Mouse (Mus musculus) MEL (cell line): Measurements from ENCODE around the gene Dusp8. TPM values are rescaled to one million over a fixed set of nuclear protein-coding genes. Genes with fewer than 3 reads are reported as not detected.

Experiments used
- DNase-seq: peaks from one replicate; pipeline ENCODE4 v3.0.0; 2011; ENCODE audit warnings: low read depth, low spot score
- H3K27ac ChIP-seq: 2 replicates; pipeline ENCODE4 v1.5.1; 2012; ENCODE audit warnings: low read depth, mild to moderate bottlenecking, control low read depth, low read length, moderate library complexity; ENCODE audit not compliant: control insufficient read depth
- H3K27me3 ChIP-seq, 2 experiments: fragments of 150-350 bp in 1 of 2; sonication (generic) in 1 of 2; 2 replicates each; pipeline ENCODE4 v1.6.1; 2012; ENCODE audit warnings: low read length in 2 of 2, mild to moderate bottlenecking in 2 of 2, improper control_type of control experiment in 1 of 2, moderate library complexity in 1 of 2; ENCODE audit not compliant: insufficient read depth in 2 of 2, control insufficient read depth in 1 of 2
- H3K36me3 ChIP-seq, 2 experiments: 2 replicates each; pipeline ENCODE4 v1.6.1; 2012 to 2014; ENCODE audit warnings: low read length in 2 of 2, improper control_type of control experiment in 1 of 2, inconsistent platforms in 1 of 2, mild to moderate bottlenecking in 1 of 2; ENCODE audit not compliant: insufficient read depth in 2 of 2, control insufficient read depth in 1 of 2
- H3K4me1 ChIP-seq, 2 experiments: fragments of 150-350 bp in 1 of 2; sonication (generic) in 1 of 2; 2 replicates each; pipeline ENCODE4 v1.6.1; 2012; ENCODE audit warnings: low read length in 2 of 2, improper control_type of control experiment in 1 of 2, mild to moderate bottlenecking in 1 of 2; ENCODE audit not compliant: insufficient read depth in 2 of 2, control insufficient read depth in 1 of 2
- H3K4me3 ChIP-seq, 2 experiments: fragments of 150-350 bp in 1 of 2; sonication (generic) in 1 of 2; 2 replicates each; pipeline ENCODE4 v1.5.1; 2012; ENCODE audit warnings: low read depth in 2 of 2, low read length in 2 of 2, mild to moderate bottlenecking in 2 of 2, moderate library complexity in 2 of 2, control low read depth in 1 of 2, improper control_type of control experiment in 1 of 2; ENCODE audit not compliant: control insufficient read depth in 1 of 2, insufficient read depth in 1 of 2
- H3K79me2 ChIP-seq: 2 replicates; pipeline ENCODE4 v1.6.1; 2012; ENCODE audit warnings: mild to moderate bottlenecking, low read length, moderate library complexity; ENCODE audit not compliant: control insufficient read depth, poor library complexity, insufficient read depth
- H3K9ac ChIP-seq: 2 replicates; pipeline ENCODE4 v1.6.1; 2012; ENCODE audit warnings: low read depth, mild to moderate bottlenecking, control low read depth, low read length, moderate library complexity; ENCODE audit not compliant: control insufficient read depth, poor library complexity, severe bottlenecking
- H3K9me3 ChIP-seq: fragments of 150-350 bp; sonication (generic); replicated peaks from 2 replicates; pipeline ENCODE4 v1.6.1; 2012; ENCODE audit warnings: mild to moderate bottlenecking, low read length, improper control_type of control experiment, moderate library complexity; ENCODE audit not compliant: insufficient read depth
- BHLHE40 ChIP-seq: IDR thresholded peaks from 2 replicates; pipeline ENCODE4 v1.6.1; 2012; ENCODE audit warnings: low read depth, mild to moderate bottlenecking, inconsistent platforms, low read length, improper control_type of control experiment, borderline replicate concordance
- CHD1 ChIP-seq: IDR thresholded peaks from 2 replicates; pipeline ENCODE4 v1.6.1; 2012; ENCODE audit warnings: low read depth, mild to moderate bottlenecking, inconsistent platforms, low read length, improper control_type of control experiment
- CTCF ChIP-seq, 3 experiments: IDR thresholded peaks in 2 of 3; conservative IDR thresholded peaks in 1 of 3; 2 replicates each; pipeline ENCODE4 v1.5.1; 2011 to 2012; ENCODE audit warnings: low read length in 3 of 3, low read depth in 2 of 3, mild to moderate bottlenecking in 2 of 3, improper control_type of control experiment in 1 of 3, inconsistent platforms in 1 of 3, mixed read lengths in 1 of 3, moderate library complexity in 1 of 3; ENCODE audit not compliant: control insufficient read depth in 1 of 3, insufficient read depth in 1 of 3, poor library complexity in 1 of 3, severe bottlenecking in 1 of 3
- E2F4 ChIP-seq: IDR thresholded peaks from 2 replicates; pipeline ENCODE4 v1.6.1; 2011; ENCODE audit warnings: low read depth, low read length, improper control_type of control experiment, borderline replicate concordance
- EP300 ChIP-seq, 2 experiments: IDR thresholded peaks; 2 replicates each; pipeline ENCODE4 v1.6.1; 2011; ENCODE audit warnings: improper control_type of control experiment in 2 of 2, low read length in 2 of 2, low read depth in 1 of 2, mild to moderate bottlenecking in 1 of 2
- ETS1 ChIP-seq: IDR thresholded peaks from 2 replicates; pipeline ENCODE4 v1.6.1; 2012; ENCODE audit warnings: low read depth, mild to moderate bottlenecking, inconsistent platforms, low read length, improper control_type of control experiment, moderate library complexity
- GABPA ChIP-seq: IDR thresholded peaks from 2 replicates; pipeline ENCODE4 v1.6.1; 2012; ENCODE audit warnings: low read depth, mild to moderate bottlenecking, inconsistent platforms, low read length, improper control_type of control experiment, moderate library complexity
- HCFC1 ChIP-seq: IDR thresholded peaks from 2 replicates; pipeline ENCODE4 v1.6.1; 2012; ENCODE audit warnings: low read depth, mild to moderate bottlenecking, inconsistent platforms, low read length, improper control_type of control experiment, moderate library complexity
- JUND ChIP-seq: IDR thresholded peaks from 2 replicates; pipeline ENCODE4 v1.6.1; 2011; ENCODE audit warnings: low read depth, mild to moderate bottlenecking, improper control_type of control experiment, low read length
- MAX ChIP-seq: IDR thresholded peaks from 2 replicates; pipeline ENCODE4 v1.6.1; 2011; ENCODE audit warnings: low read length, improper control_type of control experiment
- MEF2A ChIP-seq: IDR thresholded peaks from 2 replicates; pipeline ENCODE4 v1.6.1; 2014; ENCODE audit warnings: low read depth, mild to moderate bottlenecking, inconsistent platforms, low read length, improper control_type of control experiment; ENCODE audit not compliant: poor library complexity, insufficient replicate concordance, severe bottlenecking; ENCODE audit errors: extremely low read depth
- MXI1 ChIP-seq: IDR thresholded peaks from 2 replicates; pipeline ENCODE4 v1.6.1; 2011; ENCODE audit warnings: mild to moderate bottlenecking, low read depth, low read length, improper control_type of control experiment
- MYC ChIP-seq: IDR thresholded peaks from 2 replicates; pipeline ENCODE4 v1.6.1; 2011; ENCODE audit warnings: low read depth, mild to moderate bottlenecking, low read length, improper control_type of control experiment, moderate library complexity
- POLR2A ChIP-seq, 2 experiments: IDR thresholded peaks; 2 replicates each; pipeline ENCODE4 v1.6.1; 2011 to 2012; ENCODE audit warnings: low read length in 2 of 2, mild to moderate bottlenecking in 2 of 2, control low read depth in 1 of 2, improper control_type of control experiment in 1 of 2, low read depth in 1 of 2, moderate library complexity in 1 of 2; ENCODE audit not compliant: control insufficient read depth in 1 of 2, insufficient read depth in 1 of 2, poor library complexity in 1 of 2
- POLR2AphosphoS2 ChIP-seq: IDR thresholded peaks from 2 replicates; pipeline ENCODE4 v1.6.1; 2011; ENCODE audit warnings: low read length, improper control_type of control experiment
- RAD21 ChIP-seq: IDR thresholded peaks from 2 replicates; pipeline ENCODE4 v1.6.1; 2011; ENCODE audit warnings: mild to moderate bottlenecking, low read depth, low read length, improper control_type of control experiment
- RCOR1 ChIP-seq: IDR thresholded peaks from 2 replicates; pipeline ENCODE4 v1.6.1; 2012; ENCODE audit warnings: low read depth, mild to moderate bottlenecking, inconsistent platforms, low read length, improper control_type of control experiment
- SMC3 ChIP-seq: IDR thresholded peaks from 2 replicates; pipeline ENCODE4 v1.6.1; 2011; ENCODE audit warnings: low read depth, low read length, improper control_type of control experiment
- TCF12 ChIP-seq: IDR thresholded peaks from 2 replicates; pipeline ENCODE4 v1.6.1; 2014; ENCODE audit warnings: low read depth, mild to moderate bottlenecking, inconsistent platforms, low read length, improper control_type of control experiment, moderate library complexity
- UBTF ChIP-seq: IDR thresholded peaks from 2 replicates; pipeline ENCODE4 v1.6.1; 2012; ENCODE audit warnings: low read depth, mild to moderate bottlenecking, inconsistent platforms, low read length, improper control_type of control experiment, moderate library complexity, borderline replicate concordance; ENCODE audit not compliant: insufficient read depth
- USF1 ChIP-seq: IDR thresholded peaks from 2 replicates; pipeline ENCODE4 v1.6.1; 2014; ENCODE audit warnings: low read depth, mild to moderate bottlenecking, inconsistent platforms, low read length, improper control_type of control experiment, moderate library complexity
- USF2 ChIP-seq, 2 experiments: IDR thresholded peaks; 2 replicates each; pipeline ENCODE4 v1.6.1; 2011 to 2012; ENCODE audit warnings: improper control_type of control experiment in 2 of 2, low read length in 2 of 2, borderline replicate concordance in 1 of 2, inconsistent platforms in 1 of 2, low read depth in 1 of 2, mild to moderate bottlenecking in 1 of 2; ENCODE audit not compliant: insufficient read depth in 1 of 2
- ZC3H11A ChIP-seq: IDR thresholded peaks from 2 replicates; pipeline ENCODE4 v1.6.1; 2012; ENCODE audit warnings: low read depth, mild to moderate bottlenecking, inconsistent platforms, low read length, improper control_type of control experiment
- ZMIZ1 ChIP-seq: IDR thresholded peaks from 2 replicates; pipeline ENCODE4 v1.6.1; 2012; ENCODE audit warnings: low read depth, mild to moderate bottlenecking, inconsistent platforms, low read length, improper control_type of control experiment, moderate library complexity
- polyA plus RNA-seq, 2 experiments: library from polyadenylated mRNA; stranded (reverse) in 1 of 2; unstranded in 1 of 2; fragments of >175 nt in 1 of 2; fragments of >200 nt in 1 of 2; gene quantifications; 2 replicates each; pipeline versions ENCODE4 v1.2.1 to v1.2.4; 2012; ENCODE audit warnings: low replicate concordance in 2 of 2, low read depth in 1 of 2; ENCODE audit not compliant: insufficient read length in 2 of 2, insufficient read depth in 1 of 2, missing spikeins in 1 of 2
- total RNA-seq: library from RNA; depleted of rRNA; stranded (reverse); fragments of 300-350 nt; gene quantifications from 2 replicates; pipeline ENCODE4 v1.2.3, GENCODE M21; 2012

Dusp8 gene
- total and polyA plus RNA-seq, 3 experiments: 0.23 to 0.31 TPM; not detected in 1

- Histone ChIP-seq H3K4me1 (no peaks in the 10 kb centered on the region), H3K4me3 (no peak overlapping the region), H3K27ac (no peak overlapping the region), H3K36me3 (no peaks in the 10 kb centered on the region; a peak in 3 of 4 replicates), H3K9me3 (no peaks in the 10 kb centered on the region), H3K27me3 (no peaks in the 10 kb centered on the region), H3K79me2 (peaks cover 12% of the 10 kb centered on the region; the same call in 1 of the 2 replicates), H3K9ac (no peak overlapping the region)
- DNase-seq: no peak
- TF ChIP-seq JUND (no peak), E2F4 (no peak), RAD21 (no peak), MYC (no peak), CHD1 (no peak), MEF2A (no peak), HCFC1 (no peak), POLR2A (IDR thresholded peaks at IDR 0.05; ENCODE audit: control insufficient read depth in 1 of 2, insufficient read depth in 1 of 2, low read depth in 1 of 2, low read length in 2 of 2, poor library complexity in 1 of 2) (no peak), ZMIZ1 (no peak), MXI1 (no peak), TCF12 (no peak), EP300 (IDR thresholded peaks at IDR 0.05; ENCODE audit: low read depth in 1 of 2, low read length in 2 of 2) (no peak), MAX (no peak), USF1 (no peak)
Measured at GRCm38 (mm10) chr7:142034198-142034597, 61.4 kb downstream of the Dusp8 start.

GRCm38 (mm10) chr7:142030073-142030472, 65.6 kb downstream of the Dusp8 start:
- no peak for TF ChIP-seq ZC3H11A
- TF ChIP-seq ETS1: no peak
- TF ChIP-seq UBTF: no peak
- TF ChIP-seq CTCF (IDR thresholded peaks at IDR 0.05 in 2 of 3, conservative IDR thresholded peaks at IDR 0.05 in 1 of 3; ENCODE audit: control insufficient read depth in 1 of 3, insufficient read depth in 1 of 3, low read depth in 2 of 3, low read length in 3 of 3, poor library complexity in 1 of 3, severe bottlenecking in 1 of 3): no peak
- no peak for TF ChIP-seq POLR2AphosphoS2
- TF ChIP-seq SMC3: no peak
- TF ChIP-seq GABPA: no peak
- no peak for TF ChIP-seq MYC
- TF ChIP-seq TCF12: no peak
- TF ChIP-seq BHLHE40: no peak
- no peak for TF ChIP-seq HCFC1
- TF ChIP-seq USF2 (IDR thresholded peaks at IDR 0.05; ENCODE audit: borderline replicate concordance in 1 of 2, insufficient read depth in 1 of 2, low read depth in 1 of 2, low read length in 2 of 2): no peak
- no peak for TF ChIP-seq E2F4
- no peak for TF ChIP-seq POLR2A (IDR thresholded peaks at IDR 0.05; ENCODE audit: control insufficient read depth in 1 of 2, insufficient read depth in 1 of 2, low read depth in 1 of 2, low read length in 2 of 2, poor library complexity in 1 of 2)
- TF ChIP-seq RCOR1: no peak
- Histone ChIP-seq H3K27me3 (no peaks in the 10 kb centered on the region), H3K79me2 (0 out of 2 replicates have a peak, but pooled peaks cover 2% of the 10 kb centered on the region), H3K36me3 (no peaks in the 10 kb centered on the region; a peak in 2 of 4 replicates), H3K9me3 (no peaks in the 10 kb centered on the region), H3K27ac (no peak overlapping the region), H3K4me1 (no peaks in the 10 kb centered on the region), H3K9ac (no peak overlapping the region), H3K4me3 (no peak overlapping the region)
- DNase-seq: no peak
